Mouse (Mus musculus) mouse embryonic stem cell (cell line): ENCODE data around the gene Psat1.

Experiments used
- in situ Hi-C, 2 experiments: fragments of 300-500 bp; cut with MboI; formaldehyde crosslinking; loops; 1 replicate in 1 of 2; 3 replicates in 1 of 2; pipeline ENCODE4 v1.14.3; 2019 to 2020; ENCODE audit warnings: low sequenced_read_pairs in 2 of 2, low pct_unique_long_range_greater_than_20kb in 1 of 2, mixed read lengths in 1 of 2; ENCODE audit not compliant: unreplicated experiment in 1 of 2

Psat1 gene

GRCm38 (mm10) chr19:15941399-15941798 lies 5.7 kb downstream of the Psat1 start:
- in situ Hi-C loops, result no loop called here

DNA sequence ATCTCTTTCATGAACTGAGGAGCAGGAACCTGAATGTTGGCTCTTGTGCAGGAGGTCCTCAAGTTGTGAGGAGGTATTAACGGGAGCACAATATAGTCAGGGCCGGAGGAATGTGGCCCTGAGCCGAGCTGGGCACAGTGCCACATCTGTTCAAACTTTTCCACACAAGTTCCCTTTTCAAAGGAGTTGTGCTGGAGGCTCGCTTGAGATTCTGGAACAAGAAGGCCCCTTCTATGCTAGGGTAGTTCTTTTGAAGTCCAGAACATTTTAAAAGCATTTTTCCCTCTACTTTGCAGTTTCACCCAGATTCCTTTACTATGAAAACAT lies 21.5 kb downstream of the Psat1 start:
- in situ Hi-C loops, result no loop called here

DNA sequence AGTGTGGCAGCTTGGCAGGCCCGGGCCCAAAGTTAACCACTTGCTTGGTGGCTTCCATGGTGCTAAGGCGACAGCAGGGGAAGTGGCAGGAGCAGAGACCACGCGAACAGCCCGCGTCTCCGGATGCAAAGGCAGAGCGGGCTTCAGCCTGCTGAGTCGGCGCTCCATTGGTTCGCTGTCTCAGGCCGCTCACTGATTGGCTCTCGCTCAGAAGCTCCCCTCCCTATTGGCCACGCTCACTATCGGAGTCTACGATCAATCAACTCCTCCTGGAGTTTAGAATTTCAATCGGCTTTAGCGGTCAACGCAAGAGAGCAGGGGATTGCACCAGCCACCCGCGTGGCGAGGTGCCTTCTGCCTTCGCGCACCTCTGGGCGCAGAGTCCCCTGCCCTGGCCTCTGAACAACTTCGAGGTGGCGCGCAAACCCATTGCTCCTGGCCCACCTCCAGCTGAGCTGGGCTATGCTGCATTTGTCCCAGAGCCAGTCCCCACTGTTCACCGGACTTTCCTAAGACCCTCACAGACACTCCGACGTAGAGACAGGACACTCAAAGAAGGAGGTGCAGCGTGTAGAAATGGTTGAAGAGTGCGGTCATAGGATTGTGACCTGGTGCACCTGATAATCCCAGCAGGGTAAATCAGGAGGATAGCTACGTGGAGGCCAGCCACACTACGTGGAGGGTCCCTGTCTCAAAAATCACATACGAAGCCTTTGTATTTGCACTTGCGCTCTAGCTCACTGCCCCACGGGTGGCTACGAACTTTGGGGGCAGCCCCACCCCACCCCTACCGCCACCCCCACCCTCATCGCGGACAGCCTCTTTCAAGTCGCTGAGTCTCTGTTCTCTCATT lies 22.0 kb downstream of the Psat1 start:
- in situ Hi-C loops, result no loop called here

GRCm38 (mm10) chr19:15924181-15924865 lies 22.8 kb downstream of the Psat1 start:
- in situ Hi-C loops, result no loop called here

- in situ Hi-C loops, result no loop called here
These were observed 23.7 kb downstream of the Psat1 start for GRCm38 (mm10) chr19:15923426-15923825.

GRCm38 (mm10) chr19:15919336-15919735 lies 27.8 kb downstream of the Psat1 start:
- in situ Hi-C loops, result no loop called here

DNA sequence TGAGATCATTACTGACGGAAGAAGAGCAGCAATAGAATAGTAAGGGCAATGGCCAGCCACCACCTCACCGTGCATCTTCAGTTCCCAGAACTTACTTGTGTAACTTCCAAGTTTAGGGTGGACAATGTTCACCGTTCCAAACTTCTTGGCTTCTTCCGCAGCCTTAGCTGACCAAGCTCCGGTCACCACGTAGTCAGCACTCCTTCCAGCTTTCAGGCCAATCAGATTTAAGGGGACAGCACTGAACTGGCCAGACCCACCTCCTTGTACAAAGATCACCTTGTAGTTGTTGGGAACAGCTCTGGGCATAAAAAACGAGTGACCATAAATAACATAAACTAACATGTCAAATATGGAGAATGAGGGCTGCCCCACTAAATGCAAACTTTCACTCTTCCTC lies 29.0 kb downstream of the Psat1 start:
- in situ Hi-C loops, result no loop called here

DNA sequence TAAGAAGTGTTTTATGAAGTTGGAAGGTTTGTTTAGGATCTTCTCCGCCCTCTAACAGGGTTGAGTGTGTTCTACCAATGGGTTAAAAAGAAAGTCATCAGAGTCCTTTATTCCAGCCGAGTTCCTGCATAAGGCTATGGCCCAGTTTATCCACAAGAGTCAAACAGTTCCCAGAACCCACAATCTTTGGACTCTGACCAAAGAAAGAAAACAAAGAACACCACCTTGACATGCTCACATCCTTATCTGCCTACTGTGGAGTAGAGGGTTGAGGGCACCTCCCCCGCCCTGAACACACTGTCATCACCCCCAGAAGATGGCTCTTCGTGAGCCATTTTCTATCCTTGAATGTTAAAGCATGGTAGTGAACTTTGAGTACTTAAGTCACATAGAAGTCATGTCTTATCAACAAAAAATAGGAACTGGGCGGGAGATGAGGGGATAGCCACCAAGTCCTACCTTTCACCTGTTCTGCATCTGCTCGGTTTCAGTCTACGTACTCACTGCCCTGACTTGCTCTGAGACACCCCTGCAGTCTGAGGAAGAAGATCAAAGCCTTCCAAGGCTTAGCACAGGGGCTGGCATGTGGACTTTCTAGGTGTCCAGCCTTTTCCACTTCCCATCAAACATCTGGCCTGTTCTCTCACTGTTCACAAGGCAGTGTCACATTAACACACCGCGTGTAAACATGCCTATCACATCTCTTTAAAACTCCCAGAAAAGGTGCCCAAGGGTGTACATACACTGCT lies 33.7 kb downstream of the Psat1 start:
- in situ Hi-C loops, result no loop called here

- in situ Hi-C loops, result no loop called here
These were observed 35.7 kb downstream of the Psat1 start for GRCm38 (mm10) chr19:15911441-15911840.

- in situ Hi-C loops, result no loop called here
These were observed 36.1 kb downstream of the Psat1 start for GRCm38 (mm10) chr19:15910987-15911386.

DNA sequence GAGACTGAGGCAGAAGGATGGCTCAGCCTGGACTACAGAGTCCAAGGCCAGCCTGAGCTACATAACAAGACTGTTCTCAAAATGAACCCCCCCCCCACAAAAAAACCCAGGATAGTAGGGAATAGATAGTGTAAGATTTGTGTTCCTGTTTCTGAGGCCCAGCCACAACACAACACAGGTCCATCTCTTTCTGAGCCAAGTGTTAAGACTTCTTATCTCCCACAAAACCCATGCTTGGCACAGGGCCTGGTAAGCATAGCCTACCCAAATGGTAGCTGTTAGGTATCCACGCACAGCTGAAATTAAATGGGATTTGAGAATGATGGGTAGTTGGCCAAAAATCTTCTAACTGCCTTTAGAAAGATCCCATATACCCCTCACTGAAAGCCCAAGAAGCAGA lies 36.6 kb downstream of the Psat1 start:
- in situ Hi-C loops, result no loop called here

DNA sequence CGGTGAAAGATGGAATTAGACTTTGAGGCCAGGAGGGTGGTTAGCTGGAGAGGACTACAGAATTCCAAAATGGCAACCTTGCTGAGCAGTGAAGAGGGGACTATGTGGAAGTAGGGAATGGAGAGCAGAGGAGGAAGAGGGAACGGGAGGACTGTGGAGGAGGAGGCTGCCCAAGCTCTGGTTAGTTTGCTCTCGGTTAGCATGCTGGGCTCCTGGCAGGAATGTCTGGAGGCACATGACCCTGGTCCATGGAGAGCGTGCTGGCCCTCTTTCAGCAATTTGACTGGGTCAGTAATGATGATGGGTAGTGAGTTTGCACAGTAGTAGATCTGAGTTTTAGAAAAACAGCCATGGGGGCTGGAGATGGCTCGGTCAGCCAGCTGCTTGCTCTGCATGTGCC lies 39.1 kb downstream of the Psat1 start:
- in situ Hi-C loops, result no loop called here

- in situ Hi-C loops, result no loop called here
These were observed 42.4 kb downstream of the Psat1 start for GRCm38 (mm10) chr19:15904734-15905133.

DNA sequence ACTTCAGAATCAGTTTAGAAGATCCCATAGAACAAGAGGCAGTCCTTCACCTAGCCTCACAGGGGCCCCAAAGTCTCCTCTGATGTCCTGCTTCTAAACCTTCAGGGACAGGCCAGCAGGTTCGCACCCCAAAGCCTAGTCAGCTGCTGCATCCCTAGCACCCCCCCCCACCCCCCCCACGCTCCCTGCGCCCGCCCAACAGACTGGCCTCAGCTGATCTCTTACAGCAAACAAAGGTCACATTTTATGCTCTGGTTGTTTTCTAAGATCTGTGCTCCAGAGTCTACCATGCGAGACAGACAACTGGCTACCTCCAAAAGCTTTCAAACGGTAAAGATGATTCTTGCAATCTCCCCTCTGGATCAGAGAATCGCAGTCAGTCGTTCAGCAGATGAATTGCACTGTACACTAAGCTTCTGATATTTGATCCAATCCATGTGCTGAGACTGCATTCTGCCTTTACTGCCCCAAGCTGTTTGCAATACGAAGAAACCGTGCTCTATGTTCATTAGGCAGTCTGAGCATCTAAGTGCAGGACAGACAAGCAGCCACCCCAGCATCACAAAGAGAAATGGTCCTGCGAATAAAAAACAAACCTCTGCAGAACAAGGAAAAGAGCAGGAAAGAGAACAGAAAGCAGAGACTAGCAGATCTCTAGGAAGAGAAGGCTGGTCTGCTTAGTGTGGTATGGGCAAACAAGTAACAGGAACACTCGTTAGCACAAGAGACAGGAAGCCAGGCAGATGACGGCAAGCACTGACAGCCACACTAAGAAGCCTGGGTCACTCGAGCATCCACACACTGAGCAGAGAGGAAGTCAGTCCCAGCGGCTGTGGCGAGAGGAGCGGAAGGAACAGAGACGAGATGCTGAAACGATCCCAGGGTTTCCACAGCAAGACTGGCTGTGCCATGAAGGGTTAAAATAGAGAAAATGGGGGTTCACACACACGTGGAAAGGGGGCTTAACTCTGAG lies 43.3 kb downstream of the Psat1 start:
- in situ Hi-C loops, result no loop called here

- in situ Hi-C loops, result no loop called here
These were observed 51.5 kb downstream of the Psat1 start for GRCm38 (mm10) chr19:15895681-15896080.

DNA sequence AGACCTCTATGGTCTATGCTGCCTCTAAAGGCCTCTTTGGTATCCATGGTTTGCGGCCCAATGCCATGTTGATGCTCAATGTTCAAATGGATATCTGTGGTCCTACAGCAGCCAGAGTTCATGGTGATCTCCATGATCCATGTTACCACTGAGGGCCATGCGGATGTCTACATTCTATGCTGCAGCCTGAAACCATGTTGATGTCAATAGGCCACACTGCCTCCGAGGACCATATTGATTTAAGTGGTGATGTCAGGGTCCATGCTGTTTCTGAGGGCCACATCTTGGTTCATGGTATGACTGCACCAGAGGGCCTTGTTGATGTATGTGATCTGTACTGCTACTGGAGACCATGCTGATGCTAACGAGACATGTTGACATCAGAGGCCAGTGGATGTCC lies 55.0 kb downstream of the Psat1 start:
- in situ Hi-C loops, result no loop called here

- in situ Hi-C loops, result no loop called here
These were observed 58.7 kb downstream of the Psat1 start for GRCm38 (mm10) chr19:15888466-15888865.

- in situ Hi-C loops, result no loop called here
These were observed 64.3 kb downstream of the Psat1 start for GRCm38 (mm10) chr19:15882705-15883426.
